Mouse (Mus musculus) left cerebral cortex, postnatal 25 days (tissue): Measurements from ENCODE around the gene Tcl1b4. TPM values are rescaled to one million over a fixed set of nuclear protein-coding genes. Genes with fewer than 3 reads are reported as not detected.
"Not testable (repeated sequence)": the region's sequence is repeated elsewhere in the genome, so short reads cannot be mapped to it uniquely, and the experiment has no call there.

Experiments
- DNase-seq, 2 experiments: peaks; one replicate each; pipeline ENCODE4 v3.0.0; 2022; ENCODE audit warnings: low spot score in 2 of 2, mixed read lengths in 1 of 2
- intact Hi-C: fragments of 180-260 bp; cut with DNase I; formaldehyde crosslinking; loops from one replicate; pipeline ENCODE4 v1.15.1; 2025
- total RNA-seq, 2 experiments: library from RNA; stranded (reverse); gene quantifications; 2 replicates each; pipeline ENCODE4 v1.2.3; 2021

The Tcl1b4 gene
- not detected for total RNA-seq

GRCm38 (mm10) chr12:105201657-105202056, at the start of gene Tcl1b4:
TSS of gene Tcl1b4 (plus strand) at chr12:105201957.
- intact Hi-C loops, DNase-seq: not testable (repeated sequence)

DNA sequence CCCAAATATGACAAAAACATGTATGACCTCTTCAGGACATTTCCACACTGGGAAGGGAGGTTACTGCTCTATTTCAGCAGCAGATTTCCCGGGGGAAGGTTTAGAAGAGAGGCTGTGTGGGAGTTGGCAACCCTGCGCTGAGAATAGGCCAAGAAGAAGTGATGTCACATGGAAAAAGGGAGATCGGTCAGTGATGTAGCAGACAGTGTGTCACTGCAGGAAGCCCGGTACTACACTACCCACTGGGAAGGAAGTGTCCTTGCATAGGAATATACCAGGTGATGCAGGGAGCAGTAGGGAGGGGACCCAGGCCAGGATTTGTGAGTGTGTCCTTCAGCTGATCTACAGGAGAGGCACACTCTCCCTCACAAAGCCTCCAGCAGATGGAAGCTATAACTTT, 46.5 kb upstream of the Tcl1b4 start:
- peak; percentile 2 to 32 for DNase-seq
- intact Hi-C loops: not testable (repeated sequence)

DNA sequence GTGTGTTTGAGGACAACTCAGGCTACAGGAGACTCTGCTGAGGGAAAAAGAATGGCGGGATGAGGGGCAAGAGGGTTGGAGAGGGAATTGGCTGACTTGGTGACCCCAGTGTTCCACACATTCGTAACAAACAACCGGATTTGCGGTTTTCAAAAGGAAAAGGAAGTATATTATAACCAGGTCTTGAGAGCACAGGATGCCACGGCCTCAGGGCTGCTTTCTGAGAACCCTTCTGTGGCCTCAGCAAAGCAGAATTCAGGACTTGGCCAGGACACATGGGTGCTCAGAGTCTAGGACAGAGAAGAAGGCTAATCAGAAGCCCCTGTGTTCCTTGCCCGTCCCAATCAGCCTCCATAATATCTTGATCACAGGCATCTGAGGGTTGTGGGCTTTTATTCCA, 42.9 kb upstream of the Tcl1b4 start:
- intact Hi-C loops: no loop called here
- no peak for DNase-seq

- intact Hi-C loops: no loop called here
- DNase-seq: no peak
These were observed 42.4 kb upstream of the Tcl1b4 start, which contains the start of gene Tcl1b1 for GRCm38 (mm10) chr12:105159390-105159789. TSS of gene Tcl1b1 (plus strand) at chr12:105159690.

DNA sequence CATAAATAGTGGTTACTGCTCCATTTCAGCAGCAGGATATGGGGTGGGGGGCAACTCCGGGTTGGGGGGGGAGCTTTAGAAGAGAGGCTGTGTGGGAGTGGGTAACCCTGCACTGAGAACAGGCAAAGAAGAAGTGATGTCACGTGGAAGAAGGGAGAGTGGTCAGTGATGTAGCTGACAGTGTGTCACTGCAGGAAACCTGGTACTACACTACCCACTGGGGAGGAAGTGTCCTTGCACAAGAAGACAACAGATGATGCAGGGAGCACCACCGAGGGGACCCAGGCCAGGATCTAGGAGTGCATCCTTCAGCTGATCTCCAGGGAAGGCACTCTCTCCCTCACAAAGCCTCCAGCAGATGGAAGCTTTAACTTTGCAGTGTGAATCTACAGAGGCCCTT, 35.0 kb upstream of the Tcl1b4 start:
- DNase-seq: no peak
- intact Hi-C loops: no loop called here

DNA sequence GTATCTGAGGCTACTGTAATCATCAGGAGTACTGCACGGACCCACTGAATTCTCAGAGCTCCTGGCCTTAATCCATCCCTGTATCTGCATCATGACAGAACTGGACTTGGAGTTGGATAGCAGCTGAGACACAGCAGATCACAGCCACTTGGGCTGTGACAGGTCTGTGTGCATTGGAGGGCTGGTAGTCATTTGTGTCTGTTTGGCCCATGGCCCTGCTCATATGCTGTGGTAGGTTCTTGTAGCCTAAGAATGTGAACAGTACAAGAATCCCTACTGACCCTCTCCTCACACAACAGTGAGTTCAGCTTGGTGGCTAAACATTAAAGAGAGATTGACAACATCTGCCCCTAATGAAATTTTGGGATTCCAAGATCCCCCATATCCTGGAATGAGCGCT, 28.4 kb upstream of the Tcl1b4 start:
- DNase-seq: no peak
- intact Hi-C loops: no loop called here

- intact Hi-C loops: not testable (repeated sequence)
- peak; percentile 30 to 47 for DNase-seq
These were observed 27.4 kb upstream of the Tcl1b4 start for GRCm38 (mm10) chr12:105174318-105174717.

DNA sequence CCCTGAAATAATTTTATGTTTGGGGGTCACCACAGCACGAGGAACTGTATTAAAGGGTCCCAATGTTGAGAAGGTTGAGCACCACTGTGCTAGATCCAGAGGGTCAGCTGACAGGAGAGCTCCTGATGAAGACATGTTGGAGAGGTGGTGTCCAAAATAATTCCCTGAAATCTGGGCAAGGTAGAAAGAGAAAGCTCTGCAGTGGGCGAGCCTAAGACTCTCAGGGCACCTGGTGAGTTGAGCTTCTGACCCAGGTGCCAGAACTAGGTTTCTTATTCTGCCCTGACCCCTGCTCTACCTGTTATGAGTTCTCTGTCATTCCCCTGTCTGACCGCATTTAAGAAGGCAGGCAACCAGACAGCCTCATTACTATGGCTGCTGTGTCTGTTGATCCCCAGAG, 25.7 kb upstream of the Tcl1b4 start, which contains the start of gene Tcl1b5:
TSS of gene Tcl1b5 (plus strand) at position 301 of the 400 bp plus-strand sequence.
- intact Hi-C loops, DNase-seq: not testable (repeated sequence)

DNA sequence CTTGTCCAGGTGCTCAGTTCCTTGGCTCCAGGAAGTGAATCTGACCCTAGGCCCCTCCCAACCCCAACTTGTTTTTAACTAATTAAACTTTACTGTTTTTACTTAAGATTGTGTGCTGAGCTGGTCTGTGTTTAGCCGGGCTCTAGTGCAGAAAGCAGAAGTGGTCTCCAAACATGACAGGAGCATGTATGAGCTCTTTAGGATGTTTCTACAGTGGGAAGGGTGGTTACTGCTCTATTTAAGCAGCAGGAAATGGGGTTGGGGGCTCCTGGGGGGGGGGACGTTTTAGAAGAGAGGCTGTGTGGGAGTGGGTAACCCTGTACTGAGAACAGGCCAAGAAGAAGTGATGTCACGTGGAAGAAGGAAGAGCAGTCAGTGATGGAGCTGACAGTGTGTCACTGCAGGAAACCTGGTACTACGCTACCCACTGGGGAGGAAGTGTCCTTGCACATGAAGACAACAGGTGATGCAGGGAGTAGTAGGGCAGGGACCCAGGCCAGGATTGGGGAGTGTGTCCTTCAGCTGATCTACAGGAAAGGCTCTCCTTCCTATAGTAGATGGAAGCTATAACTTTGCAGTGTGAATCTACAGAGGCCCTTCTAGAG, 20.6 kb upstream of the Tcl1b4 start:
- intact Hi-C loops, DNase-seq: not testable (repeated sequence)

GRCm38 (mm10) chr12:105188980-105189379, 12.8 kb upstream of the Tcl1b4 start:
- intact Hi-C loops: not testable (repeated sequence)
- DNase-seq: peak in 1 of 2 experiments; percentile 6

GRCm38 (mm10) chr12:105190743-105191142, 11.0 kb upstream of the Tcl1b4 start, which contains the start of gene Tcl1b3:
TSS of gene Tcl1b3 (plus strand) at chr12:105191043.
- DNase-seq, intact Hi-C loops: not testable (repeated sequence)

DNA sequence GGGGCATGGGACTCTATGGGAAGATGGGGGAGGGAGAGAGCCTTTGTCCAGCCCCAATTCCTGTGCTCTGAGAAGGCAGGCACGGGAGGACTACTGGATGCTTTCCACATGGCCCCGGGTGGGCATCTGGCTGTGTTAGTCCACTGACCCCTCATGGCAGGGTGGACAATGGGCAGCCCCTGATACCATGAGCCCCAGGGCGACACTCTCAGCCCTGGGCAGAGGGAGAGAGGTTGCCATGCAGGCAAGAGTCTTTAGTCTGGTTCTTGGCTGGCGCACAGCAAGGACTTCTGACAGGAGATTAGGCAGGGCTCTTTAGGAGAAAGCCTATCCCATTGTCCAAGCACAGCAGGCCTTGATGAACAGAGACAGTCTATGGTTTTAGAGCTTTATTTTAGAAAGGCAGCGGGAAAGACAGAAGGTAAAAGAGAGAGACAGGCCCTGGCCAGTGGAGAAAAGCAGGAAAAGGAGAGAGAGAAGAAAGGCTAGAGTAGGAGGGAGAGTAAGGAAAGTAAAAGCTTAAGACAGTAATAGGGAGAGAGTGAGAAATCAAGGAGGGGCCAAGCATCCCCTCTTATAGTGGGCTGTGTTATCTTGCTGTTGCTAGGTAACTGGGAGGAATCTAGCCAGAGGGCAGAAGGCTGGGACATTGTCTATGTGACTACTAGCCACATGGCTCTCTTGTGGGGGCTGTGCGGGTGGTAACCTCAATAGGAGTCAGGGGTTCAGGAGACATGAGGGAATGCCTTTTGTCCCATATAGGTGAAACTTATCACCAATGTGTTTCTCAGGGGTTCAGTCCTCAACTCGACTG, 1.9 kb upstream of the Tcl1b4 start:
- DNase-seq: not testable (repeated sequence)

DNA sequence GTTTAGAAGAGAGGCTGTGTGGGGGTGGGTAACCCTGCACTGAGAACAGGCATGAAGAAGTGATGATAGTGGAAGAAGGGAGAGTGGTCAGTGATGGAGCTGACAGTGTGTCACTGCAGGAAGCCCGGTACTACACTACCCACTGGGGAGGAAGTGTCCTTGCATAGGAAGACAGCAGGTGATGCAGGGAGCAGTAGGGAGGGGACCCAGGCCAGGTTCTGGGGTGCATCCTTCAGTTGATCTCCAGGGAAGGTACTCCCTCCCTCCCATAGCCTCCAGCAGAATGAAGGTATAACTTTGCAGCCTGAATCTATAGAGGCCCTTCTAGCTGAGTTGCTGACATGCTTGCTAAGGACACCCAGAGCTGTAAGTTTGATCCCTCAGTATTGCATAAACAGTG, 5.3 kb downstream of the Tcl1b4 start:
- intact Hi-C loops: no loop called here
- no peak for DNase-seq

More for the DNA sequence above, 1.9 kb upstream of the Tcl1b4 start:
- intact Hi-C loops: not testable (repeated sequence)

DNA sequence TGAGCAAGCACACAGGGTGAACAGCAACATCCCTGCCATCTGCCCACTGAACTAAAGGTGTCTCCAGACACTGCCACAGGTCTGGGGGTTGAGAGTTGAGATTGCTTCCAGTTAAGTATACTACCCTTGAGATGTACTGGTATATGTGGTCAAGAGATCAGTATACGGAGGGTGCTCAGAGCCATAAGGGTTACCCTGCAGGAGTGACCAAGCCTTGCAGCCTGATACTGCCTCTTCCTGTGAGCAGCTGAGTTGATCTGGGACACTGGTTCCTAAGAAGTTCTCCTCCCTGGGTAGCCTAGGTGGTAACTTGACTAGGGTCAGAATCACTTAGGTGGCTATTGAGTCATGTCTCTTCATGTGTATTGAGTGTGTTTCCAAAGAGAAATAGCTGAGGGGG, 6.7 kb downstream of the Tcl1b4 start:
- DNase-seq: no peak
- intact Hi-C loops: no loop called here

DNA sequence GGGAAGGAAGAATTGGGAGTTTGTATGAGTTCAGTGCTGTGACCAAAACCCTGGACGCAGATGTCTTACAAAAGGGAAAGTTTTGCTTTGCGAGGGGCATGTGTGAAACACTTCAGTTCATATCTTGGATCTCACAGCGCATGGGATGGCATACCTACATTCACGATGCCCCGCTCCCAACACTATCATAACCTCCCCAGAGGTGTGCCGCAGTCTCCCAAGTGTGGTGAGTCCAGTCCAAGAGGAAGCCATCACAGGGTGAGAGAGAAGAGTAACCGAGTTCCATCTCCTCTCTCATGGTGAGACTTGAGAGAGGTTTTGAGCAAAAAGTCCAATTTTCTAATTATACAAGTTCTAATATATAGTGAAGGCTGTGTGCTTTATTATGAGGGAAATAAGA, 7.5 kb downstream of the Tcl1b4 start:
- no peak for DNase-seq

DNA sequence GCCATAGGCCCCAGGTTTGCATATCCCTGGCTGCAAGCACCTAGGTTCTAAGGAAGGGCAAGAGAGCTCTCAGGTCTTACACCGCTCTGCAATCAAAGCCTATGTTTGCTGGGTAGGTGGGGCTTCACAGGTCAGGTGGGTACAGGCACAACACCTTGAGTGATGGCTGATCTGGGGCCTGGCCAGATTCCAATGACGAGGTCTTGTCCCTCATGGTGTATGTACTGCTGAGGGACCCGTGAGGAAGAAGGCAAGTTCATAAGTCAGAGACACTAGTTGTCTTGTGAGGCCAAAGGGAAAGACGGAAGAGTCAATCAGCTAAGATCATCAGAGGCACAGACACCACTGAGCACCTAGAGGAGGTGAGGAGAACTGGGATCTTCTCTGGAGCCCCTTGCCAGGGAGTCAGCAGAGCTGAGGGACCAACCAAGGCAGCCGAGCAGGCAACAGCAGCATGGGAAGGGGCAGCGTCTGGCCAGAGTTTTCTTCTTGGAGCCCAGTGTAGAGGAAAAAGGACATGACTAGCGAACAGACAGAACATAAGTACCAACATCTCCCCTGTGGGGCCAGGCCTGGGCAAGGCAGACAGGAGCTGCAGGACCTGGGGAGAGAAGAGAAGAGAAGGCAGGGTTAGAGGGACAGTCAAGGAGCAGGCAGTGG, 15.5 kb downstream of the Tcl1b4 start:
- no peak for DNase-seq
- intact Hi-C loops: no loop called here

More for the DNA sequence above, 7.5 kb downstream of the Tcl1b4 start:
- intact Hi-C loops: no loop called here

DNA sequence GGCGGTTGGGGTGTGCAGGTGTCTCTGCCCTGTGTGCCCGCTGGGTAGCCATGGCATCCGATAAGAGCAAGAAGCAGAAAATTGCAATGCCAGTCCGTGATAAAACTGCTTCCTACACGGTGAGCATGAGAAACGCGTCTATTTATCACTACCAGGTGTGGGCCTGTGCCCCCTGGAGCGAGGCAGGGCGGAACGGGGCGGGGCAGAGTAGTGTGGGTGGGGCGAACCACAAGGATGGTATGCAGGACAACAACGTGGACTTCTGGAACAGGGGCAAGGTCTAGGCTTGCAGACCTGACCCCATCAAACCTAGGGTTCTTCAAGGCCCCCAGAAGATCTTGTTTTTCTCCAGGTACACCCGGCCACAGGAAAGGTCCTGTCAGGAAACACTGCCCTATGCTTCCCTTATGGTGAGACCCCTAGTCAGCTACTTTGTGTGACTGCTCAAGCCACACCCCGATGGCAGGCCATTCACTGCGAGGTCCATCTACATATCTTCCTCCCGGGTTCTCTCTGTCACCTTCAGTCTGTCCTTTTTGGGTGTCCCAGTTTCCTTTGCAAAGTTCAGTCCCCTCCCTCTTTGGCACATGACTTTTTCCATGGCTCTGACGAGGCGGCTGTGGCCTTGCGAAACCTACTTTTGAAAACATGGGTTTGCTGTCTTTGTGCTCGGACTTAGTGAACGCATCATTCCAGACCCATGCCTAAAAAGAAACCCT, 21.0 kb downstream of the Tcl1b4 start, which contains the start of gene Tcl1:
TSS of gene Tcl1 (minus strand) at position 193 of the 719 bp plus-strand sequence.
- no peak for DNase-seq
- intact Hi-C loops: no loop called here

- intact Hi-C loops: no loop called here
- DNase-seq: no peak
These were observed 23.0 kb downstream of the Tcl1b4 start for GRCm38 (mm10) chr12:105224621-105225320.

- intact Hi-C loops: no loop called here
- no peak for DNase-seq
These were observed 32.6 kb downstream of the Tcl1b4 start for GRCm38 (mm10) chr12:105234362-105234761.
